Mouse (Mus musculus) retina, embryonic 14.5 days (tissue): ENCODE measurements around the gene Ltn1.

Source experiments
- DNase-seq: peaks from one replicate; pipeline ENCODE4 v3.0.0-alpha.2; 2015; ENCODE audit warnings: low spot score

Gene Ltn1

GRCm38 (mm10) chr16:87432033-87432814 is at the start of gene Ltn1:
Ltn1 (minus strand) TSS chr16:87432612.
- peak; percentile 99 for DNase-seq

- DNase-seq, result no peak
These were observed 38.2 kb upstream of the Ltn1 start for GRCm38 (mm10) chr16:87470579-87470978.

GRCm38 (mm10) chr16:87458752-87459151 is 26.3 kb upstream of the Ltn1 start:
- no peak for DNase-seq

- peak; percentile 41 for DNase-seq
These were observed 22.8 kb upstream of the Ltn1 start for GRCm38 (mm10) chr16:87455180-87455611.

- DNase-seq, result peak; percentile 88
These were observed 22.2 kb upstream of the Ltn1 start, which contains the start of gene Usp16 for GRCm38 (mm10) chr16:87454419-87455179. Usp16 (plus strand) TSS chr16:87454703.

GRCm38 (mm10) chr16:87453226-87453625 is 20.8 kb upstream of the Ltn1 start:
- DNase-seq, result no peak

- DNase-seq, result no peak
These were observed 13.1 kb upstream of the Ltn1 start for GRCm38 (mm10) chr16:87445528-87445927.

- no peak for DNase-seq
These were observed 12.7 kb upstream of the Ltn1 start for GRCm38 (mm10) chr16:87445110-87445509.

GRCm38 (mm10) chr16:87444071-87444470 is 11.7 kb upstream of the Ltn1 start:
- DNase-seq, result no peak

- DNase-seq, result no peak
These were observed 10.8 kb upstream of the Ltn1 start for GRCm38 (mm10) chr16:87443245-87443644.

- DNase-seq, result no peak
These were observed 9.9 kb upstream of the Ltn1 start for GRCm38 (mm10) chr16:87442291-87442690.

GRCm38 (mm10) chr16:87441089-87441488 is 8.7 kb upstream of the Ltn1 start:
- peak; percentile 22 for DNase-seq

- DNase-seq, result peak; percentile 89
These were observed 7.8 kb upstream of the Ltn1 start, which contains the start of gene Rwdd2b for GRCm38 (mm10) chr16:87440184-87440686. Rwdd2b (minus strand) TSS chr16:87440573.

- no peak for DNase-seq
These were observed 6.3 kb upstream of the Ltn1 start for GRCm38 (mm10) chr16:87438697-87439096.

- no peak for DNase-seq
These were observed 4.7 kb upstream of the Ltn1 start for GRCm38 (mm10) chr16:87437096-87437495.

- DNase-seq, result no peak
These were observed 3.2 kb upstream of the Ltn1 start for GRCm38 (mm10) chr16:87435411-87436205.

- DNase-seq, result no peak
These were observed 2.5 kb upstream of the Ltn1 start for GRCm38 (mm10) chr16:87434946-87435345.

- no peak for DNase-seq
These were observed 1.9 kb upstream of the Ltn1 start for GRCm38 (mm10) chr16:87434266-87434665.

GRCm38 (mm10) chr16:87427516-87427915 is 4.9 kb downstream of the Ltn1 start:
- DNase-seq, result no peak

- DNase-seq, result no peak
These were observed 11.8 kb downstream of the Ltn1 start for GRCm38 (mm10) chr16:87420662-87421061.

- DNase-seq, result no peak
These were observed 27.4 kb downstream of the Ltn1 start for GRCm38 (mm10) chr16:87405001-87405400.
